Mouse (Mus musculus) skeletal muscle tissue, adult 2 months (tissue): ENCODE results near the gene Col4a4.

Experiments used
- DNase-seq: peaks from one replicate; pipeline ENCODE4 v3.0.0-alpha.2; 2012; ENCODE audit warnings: low read depth, low spot score

Col4a4 gene

DNA sequence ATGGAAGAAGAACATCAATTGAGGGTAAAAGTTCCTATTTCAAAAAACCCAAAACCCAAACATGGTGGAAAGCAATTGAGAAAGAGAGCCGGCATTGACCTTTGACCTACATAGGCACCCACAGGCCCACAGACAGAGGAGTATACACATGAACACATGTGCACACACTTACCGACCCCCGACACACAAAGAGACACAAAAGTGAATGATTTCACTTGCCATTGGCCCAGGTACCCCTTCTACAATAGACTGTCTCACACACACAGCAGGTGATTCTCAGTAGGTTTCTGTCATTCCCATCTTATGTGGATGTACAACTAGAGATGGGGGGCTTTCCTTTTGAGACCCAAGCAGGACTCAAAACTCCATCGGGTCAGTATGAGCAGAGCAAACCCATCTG lies 110.8 kb downstream of the Col4a4 start:
- no peak for DNase-seq

DNA sequence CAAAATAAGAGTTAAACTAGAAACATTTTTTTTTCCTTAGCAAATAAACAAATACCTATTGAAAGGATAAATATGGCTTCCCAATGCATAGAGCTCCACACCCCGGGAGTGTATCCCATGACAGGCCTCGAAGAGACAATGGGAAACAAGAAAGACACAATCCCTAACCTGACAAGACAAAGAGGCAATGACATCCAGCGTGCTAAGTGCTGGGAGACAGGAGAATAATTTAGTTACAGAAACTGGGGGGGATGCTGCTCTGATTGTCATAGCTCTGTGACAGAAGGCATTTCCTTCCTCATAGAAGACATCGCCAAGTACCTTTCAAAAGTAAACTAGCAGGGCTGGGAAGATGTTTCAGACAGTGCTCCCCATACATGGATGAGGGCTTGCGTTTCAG lies 111.4 kb downstream of the Col4a4 start:
- no peak for DNase-seq

DNA sequence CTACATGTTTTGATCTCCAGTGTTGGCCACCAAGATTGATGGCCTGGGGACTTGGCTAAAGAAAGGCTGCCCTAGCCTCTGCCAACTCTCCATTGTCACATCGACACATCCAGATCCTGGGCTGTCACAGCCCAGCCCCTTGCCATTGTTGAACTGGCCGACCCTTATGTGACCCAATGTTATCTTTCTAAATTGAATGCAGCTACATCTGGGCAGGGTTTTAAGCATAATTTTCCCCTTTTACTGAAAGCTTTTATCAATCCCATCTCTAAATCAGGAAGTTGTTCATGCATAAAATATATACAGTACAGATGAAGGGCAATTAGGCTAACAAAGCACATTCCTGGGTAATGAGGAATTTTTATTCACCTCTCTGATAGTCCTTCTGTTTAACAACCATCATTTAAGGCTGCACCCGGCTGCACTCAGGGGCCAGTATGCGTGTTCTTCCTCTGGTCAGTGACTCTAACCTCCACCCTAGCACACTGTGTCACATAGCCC lies 112.1 kb downstream of the Col4a4 start:
- peak; percentile 76 for DNase-seq

DNA sequence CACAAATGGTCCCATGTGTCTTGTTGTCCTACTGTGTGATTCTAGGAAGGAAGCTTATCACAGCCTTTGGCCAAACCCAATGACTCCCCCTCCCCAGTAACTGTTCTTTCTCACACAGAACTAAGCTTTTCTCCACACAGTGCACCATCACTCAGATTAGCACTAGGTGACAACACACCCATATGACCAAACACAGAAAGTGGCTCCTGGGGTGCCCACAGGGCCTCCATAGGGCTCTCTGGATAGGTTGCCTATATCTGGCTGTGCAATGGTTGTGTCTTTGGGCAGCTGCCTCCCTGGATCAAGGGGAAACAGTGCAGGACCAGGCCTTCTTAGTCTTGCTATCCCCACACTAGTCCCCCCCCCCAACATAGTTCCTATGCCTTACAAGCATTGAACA lies 113.2 kb downstream of the Col4a4 start:
- DNase-seq: no peak

DNA sequence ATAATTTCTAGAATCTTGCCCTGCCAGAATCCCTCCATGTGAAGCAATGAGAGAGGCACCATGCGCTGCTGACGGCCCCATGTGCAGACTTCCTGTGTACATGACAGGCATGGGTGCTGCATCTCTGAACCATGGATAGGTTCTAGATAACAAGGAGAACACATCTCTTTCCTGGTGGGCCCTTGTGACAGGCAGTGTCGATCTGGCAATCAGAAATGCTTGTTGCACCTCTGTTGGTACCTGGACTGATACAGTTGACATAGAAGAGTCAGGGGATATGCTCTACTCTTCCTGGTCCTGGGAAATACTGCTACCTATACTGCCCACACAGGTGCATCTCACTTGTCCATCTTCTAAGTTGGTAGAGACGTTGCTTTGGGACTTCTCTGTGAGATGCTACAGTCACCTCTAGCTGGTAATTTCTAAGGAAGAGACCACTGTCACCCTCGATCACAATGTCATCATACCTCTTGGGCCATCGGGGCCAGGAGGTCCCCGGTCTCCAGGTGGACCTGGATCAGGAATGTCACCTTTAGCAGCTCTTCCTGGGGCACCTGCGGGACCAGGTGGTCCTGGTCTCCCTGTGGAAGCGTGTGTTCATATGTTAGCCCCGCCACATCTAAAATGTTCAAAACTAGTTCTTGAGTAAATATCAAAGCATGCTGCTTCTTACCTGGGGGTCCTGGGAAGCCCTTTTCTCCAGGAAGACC lies 116.0 kb downstream of the Col4a4 start:
- DNase-seq: no peak

DNA sequence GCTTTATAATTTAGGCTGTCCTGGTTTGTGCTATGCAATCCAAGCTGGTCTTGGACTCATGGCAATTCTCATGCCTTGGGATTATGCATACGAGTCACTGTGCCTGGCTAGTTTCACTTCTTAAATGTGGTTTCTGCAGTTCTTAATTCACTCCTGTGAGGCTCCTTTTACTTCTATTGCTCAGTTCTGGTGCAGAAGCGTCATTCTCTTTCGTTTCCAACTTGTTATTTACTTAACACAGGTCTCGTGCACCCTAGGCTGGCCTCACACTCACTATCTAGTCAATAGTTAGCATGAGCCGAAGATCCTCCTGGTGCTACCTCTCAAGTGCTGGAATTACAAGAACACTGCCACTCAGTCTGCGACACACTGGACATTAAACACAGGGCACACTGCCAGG lies 117.8 kb downstream of the Col4a4 start:
- no peak for DNase-seq

DNA sequence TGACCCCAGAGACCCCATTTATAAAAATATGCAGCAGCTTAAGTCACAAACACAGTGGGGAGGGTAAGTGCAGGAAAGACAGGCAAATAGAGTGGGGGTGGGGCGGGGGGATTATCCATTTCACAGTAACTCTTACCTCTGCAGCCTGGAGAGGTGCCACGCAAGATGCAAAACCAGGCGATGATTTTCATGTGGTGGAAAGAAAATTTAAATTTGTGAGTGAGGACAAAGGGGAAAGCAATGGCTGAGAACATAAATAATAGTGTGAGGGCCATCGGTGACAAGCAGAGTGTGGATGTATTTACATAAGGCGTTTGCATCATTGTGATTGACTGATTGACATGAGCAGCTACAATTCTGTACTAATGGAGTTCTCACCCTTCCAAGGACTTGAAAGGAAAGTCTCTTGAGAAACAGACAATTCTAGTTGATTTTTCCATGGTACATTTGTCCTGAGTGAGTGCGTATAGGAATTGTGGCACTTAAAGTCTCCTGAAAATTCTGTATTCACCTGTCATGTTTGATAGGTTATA lies 121.3 kb downstream of the Col4a4 start:
- DNase-seq: no peak

DNA sequence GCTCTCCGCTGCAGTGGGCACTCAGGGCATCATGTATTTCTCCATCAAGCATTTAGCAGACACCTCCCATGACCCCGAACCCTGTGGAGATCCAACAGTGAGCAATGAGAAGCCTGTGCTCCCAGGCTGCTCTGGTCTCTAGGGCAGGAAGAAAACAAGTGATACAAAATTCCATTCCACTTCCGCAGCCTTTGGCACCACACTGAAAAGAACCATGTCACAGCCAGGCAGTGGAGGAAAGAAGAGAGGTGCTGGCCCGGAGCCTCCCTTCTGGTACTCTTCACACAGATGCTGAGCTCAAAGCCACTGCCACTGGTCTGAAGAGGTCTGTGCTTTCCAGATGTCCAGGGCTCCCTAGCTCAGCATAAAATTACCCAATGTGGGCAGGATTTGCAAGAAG lies 125.6 kb downstream of the Col4a4 start:
- DNase-seq: peak; percentile 85

DNA sequence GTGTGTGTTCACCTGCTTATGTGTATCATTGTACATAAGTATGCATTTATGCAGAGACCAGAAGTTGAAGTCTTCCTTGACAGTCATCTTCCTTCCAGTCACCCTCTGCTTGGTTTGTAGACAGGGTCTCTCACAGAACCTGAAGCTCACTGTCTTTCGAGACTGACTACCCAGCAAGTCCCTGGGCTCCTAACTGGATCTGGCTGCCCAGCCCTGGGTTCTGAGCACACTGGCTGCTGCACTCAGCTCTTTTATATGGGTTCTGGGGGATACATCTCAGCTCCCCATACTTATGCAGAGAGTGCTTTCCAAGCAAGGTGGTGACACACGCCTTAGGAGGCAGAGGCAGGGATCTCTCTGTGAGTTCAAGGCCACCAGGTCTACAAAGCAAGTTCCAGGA lies 126.7 kb downstream of the Col4a4 start:
- no peak for DNase-seq

DNA sequence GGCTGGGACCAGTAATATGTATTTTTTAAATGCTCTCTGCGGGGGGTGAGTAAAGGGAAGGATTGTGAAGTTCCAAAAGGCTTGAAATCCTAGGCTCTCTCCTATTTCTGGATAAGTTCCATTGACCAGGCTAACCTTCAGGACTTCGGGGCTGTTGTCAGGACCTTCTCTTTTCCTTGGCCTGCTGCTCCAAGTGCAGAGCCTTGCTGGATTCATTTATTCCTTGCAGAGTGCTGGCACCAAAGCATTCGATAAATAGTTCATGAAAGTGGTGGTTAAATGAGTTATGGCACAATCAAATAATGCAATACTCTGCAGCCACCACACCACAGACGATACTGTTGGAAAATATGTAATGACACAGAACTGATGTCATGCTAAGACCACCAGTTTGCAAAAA lies 127.3 kb downstream of the Col4a4 start:
- DNase-seq: peak; percentile 30

DNA sequence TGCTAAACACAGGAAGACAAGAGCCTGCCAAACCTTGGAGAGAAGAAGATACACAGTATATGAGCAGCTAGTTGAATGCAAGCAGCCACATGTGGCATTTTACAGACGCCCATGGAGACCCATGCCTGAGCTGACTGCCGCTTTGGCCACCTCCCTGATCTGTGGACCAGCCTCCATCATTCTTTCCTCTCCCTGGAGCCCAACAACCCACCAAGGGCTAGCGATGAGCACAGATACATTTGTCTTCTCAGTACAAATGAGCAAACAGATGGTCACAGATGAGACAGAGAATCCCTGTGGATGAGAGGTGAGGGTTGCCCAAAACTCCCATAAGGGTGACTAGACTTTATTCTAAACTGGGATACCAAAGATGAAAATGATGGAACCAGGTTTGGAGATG lies 132.6 kb downstream of the Col4a4 start:
- no peak for DNase-seq

DNA sequence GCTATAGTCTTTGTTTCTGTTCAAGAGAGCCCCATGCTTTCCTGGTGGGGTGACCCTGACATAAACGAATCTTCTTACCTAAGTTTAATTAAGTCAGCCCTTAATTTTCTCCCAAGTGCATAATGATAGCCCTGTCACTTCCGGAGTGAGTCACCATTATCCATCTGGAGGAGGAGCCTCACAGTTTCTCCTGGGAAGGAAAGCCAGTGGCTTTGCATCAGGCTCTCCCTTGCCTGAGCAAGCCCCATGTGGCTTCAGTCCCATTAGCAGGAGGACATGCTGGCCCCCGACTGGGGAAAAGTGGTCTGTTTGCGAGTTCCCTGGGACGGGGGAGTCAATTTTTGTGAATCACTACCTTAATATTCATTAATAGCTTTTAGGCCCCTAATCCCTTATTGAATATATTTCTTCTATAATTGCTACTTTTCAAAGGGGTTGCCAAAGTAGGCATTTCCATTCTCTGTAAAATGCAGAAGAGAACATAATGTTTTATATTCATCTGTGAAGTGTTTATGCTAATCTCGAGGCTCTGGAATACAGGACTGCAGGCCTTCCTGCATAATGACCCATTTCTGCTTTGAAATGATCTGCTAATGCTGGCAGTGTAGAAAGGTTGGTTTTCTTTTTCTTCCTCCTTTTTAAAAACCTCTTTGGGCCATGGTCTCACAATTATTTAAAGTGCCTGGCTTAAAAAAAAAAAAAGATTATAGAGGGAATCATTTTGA lies 134.6 kb downstream of the Col4a4 start:
- no peak for DNase-seq

DNA sequence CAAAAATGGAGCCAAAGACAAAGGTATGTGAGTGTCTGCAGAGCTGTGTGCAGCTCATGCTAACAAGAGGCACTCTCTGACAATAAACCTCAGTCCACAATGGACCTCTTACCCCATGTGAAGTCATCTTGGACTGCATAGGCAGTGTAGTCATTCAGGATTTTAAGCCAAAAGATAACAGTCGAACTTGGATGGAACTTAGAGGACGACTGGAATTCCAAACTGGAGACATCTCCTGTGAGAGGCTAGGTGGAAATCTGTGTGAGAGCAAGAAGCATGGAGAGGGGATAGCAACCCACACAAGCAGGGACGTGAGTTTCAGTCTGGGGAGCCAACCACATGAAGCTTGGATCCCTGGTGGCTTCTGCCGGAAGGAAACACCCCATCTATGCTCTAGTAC lies 136.8 kb downstream of the Col4a4 start:
- peak; percentile 27 for DNase-seq

DNA sequence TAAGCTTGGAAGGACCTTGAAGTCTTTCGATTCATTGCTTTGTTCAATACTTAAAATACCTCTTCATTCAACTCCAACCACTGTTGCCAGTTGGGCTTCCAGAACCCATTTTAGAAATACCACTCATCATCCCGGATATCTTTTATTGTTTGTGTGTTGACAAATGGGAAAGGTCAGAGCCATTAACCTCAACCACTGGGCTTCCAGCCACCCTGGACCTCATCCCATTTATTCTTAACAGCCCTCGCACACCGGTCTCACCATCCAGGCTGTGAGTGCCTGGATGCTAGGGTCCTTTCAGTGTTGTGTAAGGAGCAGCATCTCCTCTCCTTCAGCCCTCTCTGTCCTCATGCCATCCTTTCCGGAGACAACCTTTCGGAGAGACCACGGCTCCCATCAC lies 140.6 kb downstream of the Col4a4 start:
- peak; percentile 14 for DNase-seq

DNA sequence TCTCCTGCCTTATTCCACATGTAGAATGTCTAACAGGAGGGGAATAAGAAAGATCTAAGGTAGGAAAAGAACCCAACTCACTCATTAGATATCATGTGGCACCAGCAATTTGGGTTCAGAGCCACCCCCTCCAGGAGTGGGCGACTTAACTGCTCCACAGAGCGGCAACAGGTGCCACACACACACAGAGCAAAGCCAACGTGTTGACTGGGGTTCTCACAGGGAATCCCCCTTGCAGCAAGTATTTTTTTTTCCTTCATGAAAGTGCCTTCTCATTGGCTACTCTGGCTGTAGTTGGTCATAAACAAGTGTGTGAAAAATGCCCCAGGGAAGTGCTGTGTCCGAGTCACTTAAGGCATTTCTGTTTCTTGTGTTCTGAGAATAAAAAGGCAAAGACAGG lies 143.1 kb downstream of the Col4a4 start:
- DNase-seq: no peak

DNA sequence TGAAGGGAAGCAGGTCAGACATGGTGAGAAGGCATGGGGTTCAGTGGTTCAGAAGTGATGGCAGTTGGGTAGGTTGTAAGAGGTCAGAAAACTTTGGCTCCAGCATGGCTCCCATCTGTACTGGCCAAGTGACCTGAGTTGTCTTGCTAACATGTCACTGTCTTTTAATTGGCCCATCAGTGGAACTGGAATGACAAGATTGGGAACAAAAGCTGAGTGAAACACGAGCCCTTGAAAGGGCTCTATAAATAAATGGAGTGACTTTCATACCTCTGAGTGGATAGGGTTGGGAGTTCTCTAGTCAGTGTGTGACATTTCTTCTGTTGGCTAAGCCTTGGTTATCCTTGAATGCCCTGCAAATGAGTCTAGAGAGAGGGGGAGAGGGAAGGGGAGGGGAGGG lies 146.5 kb downstream of the Col4a4 start:
- DNase-seq: peak; percentile 59

DNA sequence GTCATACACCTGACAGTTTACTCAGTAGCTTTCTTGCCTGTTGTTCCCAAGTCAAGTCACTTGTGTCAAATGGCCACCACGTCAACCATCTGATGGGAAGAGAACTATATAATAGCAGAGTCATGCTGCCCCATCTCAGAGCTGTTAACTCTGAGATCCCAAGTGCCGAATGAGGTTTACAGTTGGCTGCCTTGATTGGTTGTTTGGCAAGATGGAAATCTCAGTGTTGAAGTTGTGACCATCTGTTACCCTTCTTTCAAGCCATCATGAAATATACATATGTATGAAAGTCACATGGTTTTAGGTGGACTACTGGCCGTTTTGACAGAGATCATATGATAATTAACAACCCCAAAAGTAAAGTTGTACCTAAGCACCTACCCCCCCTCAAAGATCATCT lies 149.4 kb downstream of the Col4a4 start:
- no peak for DNase-seq

DNA sequence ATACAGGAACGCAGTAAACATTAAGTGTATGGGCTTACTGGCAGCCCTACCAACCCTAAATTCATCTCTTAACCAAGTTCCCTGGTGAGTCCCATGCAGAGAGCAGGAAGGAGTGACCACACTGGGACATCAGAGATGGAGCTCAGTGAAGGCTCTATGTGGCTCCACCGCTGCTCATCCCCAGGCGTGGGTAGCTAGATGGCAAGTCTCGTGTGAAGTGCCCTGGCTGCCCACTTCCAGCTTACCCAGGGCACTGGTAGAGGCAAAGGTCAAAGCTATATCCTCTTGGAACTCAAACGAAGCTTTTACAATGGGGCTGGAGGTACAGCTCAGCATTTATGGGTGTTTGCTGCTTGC lies 153.0 kb downstream of the Col4a4 start:
- no peak for DNase-seq

DNA sequence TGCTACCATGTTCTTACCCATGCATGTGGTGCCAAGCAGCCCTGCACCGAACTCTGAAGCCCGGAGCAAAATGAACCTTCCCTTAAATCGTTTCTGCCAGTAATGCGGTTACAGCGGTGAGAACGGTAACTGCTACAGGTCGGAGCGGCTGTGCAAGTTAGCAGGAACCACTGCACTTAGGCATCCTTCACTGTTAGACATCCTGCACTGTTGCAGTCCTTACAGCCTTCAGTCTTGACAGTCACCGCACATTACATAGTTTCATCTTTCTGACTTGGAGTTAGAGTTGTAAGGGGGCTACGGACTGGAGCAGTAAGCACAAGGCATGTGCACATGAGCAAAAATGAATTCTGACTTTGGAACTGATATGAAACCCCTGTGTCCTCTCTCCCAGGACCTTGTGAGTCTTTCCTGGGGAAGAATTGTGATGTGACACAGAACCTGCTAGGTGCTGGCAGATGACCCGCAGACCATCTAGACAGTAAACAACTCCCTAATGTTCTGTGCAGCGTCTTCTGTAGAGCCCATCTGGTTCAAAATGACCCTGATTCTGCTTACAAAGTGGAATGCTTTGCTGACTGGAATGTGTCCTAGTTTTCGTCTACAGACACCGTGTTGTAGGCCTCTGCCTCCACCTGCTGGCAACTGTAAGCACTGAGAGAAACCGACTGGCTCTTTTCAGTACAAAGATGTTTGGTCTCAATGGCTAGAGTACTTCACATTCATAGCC lies 153.6 kb downstream of the Col4a4 start:
- peak; percentile 61 for DNase-seq

DNA sequence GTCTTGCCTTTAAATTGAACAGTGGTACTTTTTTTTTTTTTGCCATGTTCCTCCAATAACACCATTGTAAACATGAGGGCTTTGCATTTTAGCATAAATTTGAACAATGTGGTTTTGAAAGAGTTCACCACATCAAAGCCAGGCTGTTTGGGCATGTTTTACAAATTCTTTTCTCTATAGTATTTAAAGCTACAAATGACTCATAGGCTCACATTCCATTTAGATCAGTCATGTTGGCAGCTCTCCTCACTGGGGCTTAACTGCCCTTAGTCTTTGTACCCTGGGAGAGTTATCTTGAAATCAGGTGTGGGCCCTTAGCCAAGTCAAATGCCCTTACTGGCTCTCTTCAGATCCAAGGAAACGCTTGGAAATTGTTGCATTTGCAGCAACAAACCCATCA lies 157.6 kb downstream of the Col4a4 start:
- DNase-seq: no peak

DNA sequence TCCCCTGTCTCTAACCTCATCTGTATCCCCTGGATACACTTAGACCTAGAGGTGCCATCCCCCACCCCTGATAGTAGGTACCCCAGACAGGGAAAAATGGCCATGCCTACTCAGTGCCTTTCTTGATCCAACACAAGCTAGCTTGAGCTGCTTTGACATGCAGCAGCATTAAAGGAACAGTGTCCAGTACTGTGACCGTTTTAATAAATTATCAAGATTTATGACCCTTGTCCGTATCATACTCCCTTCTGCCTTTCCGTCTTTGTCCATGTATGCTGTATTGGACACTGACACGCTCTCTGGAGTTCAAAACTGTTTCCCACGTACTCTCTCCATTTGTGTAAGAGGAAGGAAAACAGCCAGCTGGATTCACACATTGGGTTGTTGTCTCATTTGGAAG lies 158.9 kb downstream of the Col4a4 start:
- no peak for DNase-seq

DNA sequence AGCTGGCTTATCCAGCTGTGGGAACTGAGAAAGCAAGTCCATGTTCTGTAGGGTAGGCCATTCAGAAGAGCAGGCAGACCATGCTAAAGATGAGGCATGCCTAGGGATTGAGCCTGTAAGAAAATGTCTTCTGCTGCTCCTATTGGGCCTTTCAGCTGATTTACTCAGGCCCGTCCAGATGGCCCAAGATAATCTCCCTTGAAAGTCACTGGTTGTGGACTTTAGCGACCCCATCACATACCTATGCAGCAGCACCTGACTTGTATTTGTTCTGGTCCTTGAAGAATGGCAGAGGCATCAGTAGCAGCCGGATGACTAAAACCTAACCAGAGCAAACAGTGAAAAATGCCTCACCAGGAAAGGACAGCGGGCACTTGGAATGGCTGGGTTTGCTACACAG lies 171.0 kb downstream of the Col4a4 start:
- no peak for DNase-seq
